Mouse (Mus musculus) cerebellum, postnatal 10 days (tissue): ENCODE results near the gene Gm10488.
"Not testable (repeated sequence)": the region's sequence is repeated elsewhere in the genome, so short reads cannot be mapped to it uniquely, and the experiment has no call there.

Experiments
- DNase-seq, 2 experiments: peaks; one replicate each; pipeline ENCODE4 v3.0.0; 2021; ENCODE audit warnings: mixed read lengths in 2 of 2

The Gm10488 gene

GRCm38 (mm10) chrX:29976014-29976413 lies at the start of gene Gm10488:
Gm10488 (plus strand) TSS chrX:29976314.
- not testable (repeated sequence) for DNase-seq
